20 mouse cellular contexts compared by ENCODE assay signal in the genomic region with DNA sequence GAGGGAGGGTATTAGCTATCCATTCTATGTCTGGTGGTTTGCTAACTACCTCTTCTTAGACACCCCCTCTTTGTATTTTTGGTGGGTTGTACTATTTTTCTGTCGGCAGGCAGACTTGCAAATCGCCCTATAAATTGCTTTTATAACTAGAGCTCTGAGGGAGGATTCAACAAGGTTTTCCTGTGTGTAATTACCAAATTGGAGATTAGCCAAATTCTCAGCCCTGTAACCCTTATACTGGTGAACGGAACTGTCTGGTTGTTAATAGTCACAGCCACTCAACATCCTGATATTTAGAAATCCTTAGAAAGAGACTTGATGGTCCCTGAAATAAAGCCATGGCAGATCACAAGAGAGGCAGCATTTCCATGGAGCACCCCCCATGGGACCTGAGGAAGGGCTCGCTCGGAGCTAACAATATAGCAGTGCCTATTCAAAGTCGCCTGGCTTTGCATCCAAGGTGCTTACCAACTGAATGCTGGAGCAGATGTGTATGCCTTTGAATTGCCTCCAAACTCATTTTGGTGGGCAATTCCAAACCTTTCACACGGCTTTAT.
DNase-seq lines count a peak whose midpoint lies in the region; ATAC-seq lines count a peak whose summit lies in the region.
"Had no signal": no experiment of that assay in that cellular context is flagged by ENCODE, and none has a peak within 500 bp of the region (broad histone marks: within the 10 kb centered on the region; RNA-seq: fewer than 3 reads in every experiment).

No protein-coding gene starts in this region.

- H3K36me3 ChIP-seq in midbrain, embryonic 12.5 days: no peaks in the 10 kb centered on the region
- no peaks in the 10 kb centered on the region for H3K36me3 ChIP-seq in midbrain, embryonic 10.5 days
- H3K36me3 ChIP-seq in forebrain, embryonic 13.5 days (ENCODE audit: poor library complexity, severe bottlenecking): no peaks in the 10 kb centered on the region
- no peaks in the 10 kb centered on the region for H3K36me3 ChIP-seq in midbrain, embryonic 15.5 days (replicated peaks)
- H3K36me3 ChIP-seq: embryonic facial prominence, embryonic 15.5 days; hindbrain, embryonic 15.5 days; limb, embryonic 13.5 days; liver, embryonic 15.5 days had no signal

- ATAC-seq in midbrain, embryonic 12.5 days (ENCODE audit: low FRiP score, low read depth): peak; percentile 49; the same call in 1 of the 2 replicates
- peak; percentile 63; the same call in 1 of the 2 replicates for ATAC-seq in forebrain, embryonic 13.5 days
- no peak for ATAC-seq in midbrain, embryonic 15.5 days (replicated peaks)

- peaks cover 7% of the 10 kb centered on the region; the same call in 1 of the 2 replicates for H3K4me1 ChIP-seq in midbrain, embryonic 12.5 days
- peaks cover 7% of the 10 kb centered on the region; the same call in 1 of the 2 replicates for H3K4me1 ChIP-seq in midbrain, embryonic 10.5 days
- peaks cover 15% of the 10 kb centered on the region for H3K4me1 ChIP-seq in forebrain, embryonic 13.5 days
- peaks cover 5% of the 10 kb centered on the region for H3K4me1 ChIP-seq in midbrain, embryonic 15.5 days
- H3K4me1 ChIP-seq: embryonic facial prominence, embryonic 15.5 days; liver, embryonic 15.5 days had no signal

- no peaks in the 10 kb centered on the region for H3K9me3 ChIP-seq in midbrain, embryonic 12.5 days
- H3K9me3 ChIP-seq in midbrain, embryonic 10.5 days (replicated peaks): no peaks in the 10 kb centered on the region
- no peaks in the 10 kb centered on the region for H3K9me3 ChIP-seq in forebrain, embryonic 13.5 days (replicated peaks)
- H3K9me3 ChIP-seq in midbrain, embryonic 15.5 days: no peaks in the 10 kb centered on the region
- H3K9me3 ChIP-seq: embryonic facial prominence, embryonic 15.5 days; hindbrain, embryonic 15.5 days; limb, embryonic 13.5 days; liver, embryonic 15.5 days had no signal

- no peak overlapping the region for H3K4me2 ChIP-seq in midbrain, embryonic 12.5 days (replicated peaks)
- peak overlapping the region; percentile 33 for H3K4me2 ChIP-seq in forebrain, embryonic 13.5 days
- H3K4me2 ChIP-seq in midbrain, embryonic 15.5 days: no peak overlapping the region
- H3K4me2 ChIP-seq: embryonic facial prominence, embryonic 15.5 days; hindbrain, embryonic 15.5 days; limb, embryonic 13.5 days; liver, embryonic 15.5 days had no signal

- DNase-seq in cerebellum, postnatal 10 days: peak; percentile 9 to 12
- DNase-seq in cerebellum, postnatal 25 days: no peak
- DNase-seq in midbrain, embryonic 10.5 days (ENCODE audit: low spot score): no peak
- no peak for DNase-seq in frontal cortex, postnatal 25 days (ENCODE audit: low spot score in 2 of 2)
- no peak for DNase-seq in adrenal gland, adult 2 months
- DNase-seq: cerebellum, adult 11-12 months; gastrocnemius, postnatal 14 days; heart, adult 2 months; kidney, adult 11 months; kidney, postnatal 14 days; lung, postnatal 14 days; right cerebral cortex, postnatal 25 days; thymus, postnatal 36 days had no signal

- H3K27ac ChIP-seq in midbrain, embryonic 12.5 days (replicated peaks): 0 out of 2 replicates have a peak overlapping the region, but pooled peaks have one; percentile 42
- H3K27ac ChIP-seq in midbrain, embryonic 10.5 days (replicated peaks): no peak overlapping the region
- peak overlapping the region; percentile 72 for H3K27ac ChIP-seq in forebrain, embryonic 13.5 days
- H3K27ac ChIP-seq in midbrain, embryonic 15.5 days: 0 out of 2 replicates have a peak overlapping the region, but pooled peaks have one; percentile 48
- H3K27ac ChIP-seq: embryonic facial prominence, embryonic 15.5 days; heart, adult 2 months; hindbrain, embryonic 15.5 days; limb, embryonic 13.5 days; liver, embryonic 15.5 days had no signal

- WGBS in midbrain, embryonic 12.5 days: 47% methylated on average over 7 of the region's 7 CpGs
- WGBS in midbrain, embryonic 10.5 days: 69% methylated on average over 7 of the region's 7 CpGs
- 10% methylated on average over 7 of the region's 7 CpGs for WGBS in forebrain, embryonic 13.5 days
- WGBS in midbrain, embryonic 15.5 days: 33% methylated on average over 7 of the region's 7 CpGs

- no peak overlapping the region for H3K4me3 ChIP-seq in midbrain, embryonic 12.5 days
- H3K4me3 ChIP-seq in midbrain, embryonic 10.5 days: no peak overlapping the region
- H3K4me3 ChIP-seq in forebrain, embryonic 13.5 days: no peak overlapping the region
- no peak overlapping the region for H3K4me3 ChIP-seq in midbrain, embryonic 15.5 days
- H3K4me3 ChIP-seq: embryonic facial prominence, embryonic 15.5 days; heart, adult 2 months; hindbrain, embryonic 15.5 days; limb, embryonic 13.5 days; liver, embryonic 15.5 days had no signal

- no peaks in the 10 kb centered on the region for H3K27me3 ChIP-seq in midbrain, embryonic 12.5 days
- no peaks in the 10 kb centered on the region for H3K27me3 ChIP-seq in midbrain, embryonic 10.5 days (ENCODE audit: low read depth, poor library complexity, severe bottlenecking)
- no peaks in the 10 kb centered on the region for H3K27me3 ChIP-seq in forebrain, embryonic 13.5 days
- H3K27me3 ChIP-seq in midbrain, embryonic 15.5 days (replicated peaks): no peaks in the 10 kb centered on the region
- H3K27me3 ChIP-seq: embryonic facial prominence, embryonic 15.5 days; hindbrain, embryonic 15.5 days; limb, embryonic 13.5 days; liver, embryonic 15.5 days had no signal

- H3K9ac ChIP-seq in midbrain, embryonic 12.5 days (replicated peaks): no peak overlapping the region
- H3K9ac ChIP-seq in forebrain, embryonic 13.5 days: no peak overlapping the region
- H3K9ac ChIP-seq in midbrain, embryonic 15.5 days: no peak overlapping the region
- H3K9ac ChIP-seq: embryonic facial prominence, embryonic 15.5 days; hindbrain, embryonic 15.5 days; limb, embryonic 13.5 days; liver, embryonic 15.5 days had no signal

Comparison
In these comparisons a context has a peak if more than half of its experiments do, and no peak if none do; other contexts are left out.
1. DNase-seq: peak in cerebellum, postnatal 10 days (2 of 2); none in cerebellum, postnatal 25 days (0 of 2), midbrain, embryonic 10.5 days (single experiment), frontal cortex, postnatal 25 days (0 of 2) and adrenal gland, adult 2 months (single experiment).